Mouse (Mus musculus) intestine, embryonic 14.5 days (tissue): Measurements from ENCODE around the gene Mrpl30. TPM values are rescaled to one million over a fixed set of nuclear protein-coding genes. Genes with fewer than 3 reads are reported as not detected.

Source experiments
- ATAC-seq: fragments of 200-750 bp; cut with Nextera tagmentation; replicated peaks from 2 replicates; pipeline ENCODE4 v1.8.0; 2017; ENCODE audit warnings: low read depth, moderate number of reproducible peaks, moderate TSS enrichment, moderate library complexity; ENCODE audit not compliant: low FRiP score, low TSS enrichment
- DNase-seq: peaks from one replicate; pipeline ENCODE4 v3.0.0-alpha.2; 2018; ENCODE audit warnings: low spot score
- H3K27ac ChIP-seq: fragments of 300-500 bp; sonication (generic); 2 replicates; pipeline ENCODE4 v1.5.1; 2014; ENCODE audit warnings: low read depth, mild to moderate bottlenecking, control low read depth
- H3K27me3 ChIP-seq: fragments of 300-500 bp; sonication (generic); replicated peaks from 2 replicates; pipeline ENCODE4 v1.6.1; 2014; ENCODE audit warnings: low read length, control low read depth; ENCODE audit not compliant: control insufficient read depth, insufficient read depth
- H3K36me3 ChIP-seq: fragments of 300-500 bp; sonication (generic); 2 replicates; pipeline ENCODE4 v1.6.1; 2014; ENCODE audit warnings: low read length, control low read depth; ENCODE audit not compliant: control insufficient read depth, insufficient read depth
- H3K4me1 ChIP-seq: fragments of 300-500 bp; sonication (generic); replicated peaks from 2 replicates; pipeline ENCODE4 v1.6.1; 2014; ENCODE audit warnings: low read length, control low read depth, mixed read lengths; ENCODE audit not compliant: control insufficient read depth, insufficient read depth
- H3K4me2 ChIP-seq: fragments of 300-500 bp; sonication (generic); 2 replicates; pipeline ENCODE4 v1.6.1; 2014; ENCODE audit warnings: low read length
- H3K4me3 ChIP-seq: fragments of 300-500 bp; sonication (generic); 2 replicates; pipeline ENCODE4 v1.5.1; 2014; ENCODE audit warnings: low read depth, low read length, control low read depth, mixed read lengths
- H3K9ac ChIP-seq: fragments of 300-500 bp; sonication (generic); 2 replicates; pipeline ENCODE4 v1.6.1; 2014; ENCODE audit warnings: mild to moderate bottlenecking, low read length
- H3K9me3 ChIP-seq: fragments of 300-500 bp; sonication (generic); 2 replicates; pipeline ENCODE4 v1.6.1; 2016; ENCODE audit warnings: low read length, control low read depth; ENCODE audit not compliant: control insufficient read depth
- WGBS: fragments of 180-500 bp; shearing (Covaris S2); extraction: QIAGEN DNeasy Blood & Tissue Kit; methylation state at CpG from one replicate; pipeline ENCODE4 v1.1.7; 2014; 5-methylcytosine and 5-hydroxymethylcytosine counted together
- polyA plus RNA-seq: library from polyadenylated mRNA; unstranded; fragments of >200 nt; fragmentation: Nextera tagmentation; extraction: Ambion mirVana; gene quantifications from 2 replicates; pipeline ENCODE4 v1.2.1, GENCODE M21; 2014

Gene Mrpl30
- polyA plus RNA-seq, 1 experiment from 2014 or later = 295 TPM

DNA sequence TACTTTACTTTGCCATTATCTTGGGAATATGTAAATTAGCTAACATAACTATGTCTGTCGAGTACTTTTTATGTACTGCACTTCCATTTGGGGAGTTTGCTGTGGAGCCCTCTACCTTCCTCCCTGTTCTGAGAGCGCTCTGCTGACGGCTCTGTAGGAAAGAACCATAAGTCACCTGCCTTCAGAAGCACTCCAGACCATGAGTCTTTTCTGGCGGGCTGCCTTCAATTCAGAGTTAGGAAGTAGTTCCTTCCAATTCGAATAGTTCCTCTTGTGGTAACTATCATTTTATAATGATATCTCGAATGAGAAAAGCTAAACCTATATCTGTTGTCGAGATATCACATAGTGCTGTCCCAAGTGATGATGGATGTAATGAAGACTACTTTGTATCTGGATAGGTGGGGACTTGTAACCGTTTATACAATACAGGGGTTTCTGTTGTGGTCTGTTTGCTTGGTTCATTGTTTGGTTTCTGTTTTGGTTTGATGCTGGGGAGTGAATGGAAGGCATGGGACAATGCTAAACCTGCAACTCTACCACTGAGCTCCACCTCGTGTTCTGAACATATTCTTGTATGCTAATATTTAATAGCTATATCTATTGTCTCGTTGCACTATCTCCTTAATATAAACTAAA lies 22.5 kb upstream of the Mrpl30 start:
- H3K9me3 ChIP-seq = no peaks in the 10 kb centered on the region
- H3K27me3 ChIP-seq = no peaks in the 10 kb centered on the region
- no peak overlapping the region for H3K4me2 ChIP-seq
- no peak for DNase-seq
- H3K9ac ChIP-seq = no peak overlapping the region
- WGBS = 72% methylated on average over 10 of the region's 10 CpGs
- no peak overlapping the region for H3K4me3 ChIP-seq
- ATAC-seq = no peak
- peaks cover 2% of the 10 kb centered on the region; the same call in 1 of the 2 replicates for H3K4me1 ChIP-seq
- H3K27ac ChIP-seq = no peak overlapping the region
- no peaks in the 10 kb centered on the region for H3K36me3 ChIP-seq

DNA sequence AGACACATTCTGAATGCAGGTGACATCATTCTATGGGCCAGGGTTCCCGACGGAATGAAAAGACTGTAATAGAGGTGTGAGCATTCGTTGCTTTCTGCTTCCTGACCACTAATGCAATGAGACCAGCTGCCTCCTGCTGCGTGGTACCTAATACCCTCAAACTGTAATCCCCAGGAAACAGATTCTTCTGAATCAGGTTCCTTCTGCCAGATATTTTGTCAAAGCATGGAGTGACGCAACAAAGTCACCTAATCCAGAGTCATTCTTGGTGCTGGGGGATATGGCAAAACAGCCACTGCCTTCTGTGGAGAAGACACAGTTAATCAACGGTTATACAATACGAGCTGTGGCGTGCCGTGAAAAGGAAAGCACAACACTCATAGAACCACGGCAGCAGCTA lies 21.6 kb upstream of the Mrpl30 start:
- no peak overlapping the region for H3K27ac ChIP-seq
- no peak for DNase-seq

DNA sequence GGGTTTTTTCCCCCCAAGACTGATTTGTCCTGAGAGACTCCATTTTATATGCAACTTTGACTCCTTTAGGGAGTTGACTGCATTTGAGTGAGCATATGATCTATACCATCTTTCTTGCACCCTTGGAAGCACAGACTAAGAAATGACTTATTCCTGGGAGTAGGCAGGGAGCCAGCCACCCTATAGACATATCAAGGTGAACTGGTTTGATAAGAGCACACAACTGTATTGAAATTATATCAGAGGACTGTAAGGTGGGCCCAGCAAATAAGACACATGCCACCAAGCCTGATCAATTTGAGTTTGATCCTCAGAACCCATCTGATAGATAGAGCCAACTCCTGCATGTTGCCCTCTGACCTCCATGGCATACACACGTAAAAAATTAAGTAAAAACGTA lies 20.9 kb upstream of the Mrpl30 start:
- H3K27me3 ChIP-seq = no peaks in the 10 kb centered on the region

More for the DNA sequence above, 21.6 kb upstream of the Mrpl30 start:
- peaks cover 5% of the 10 kb centered on the region; the same call in 1 of the 2 replicates for H3K4me1 ChIP-seq
- no peaks in the 10 kb centered on the region for H3K27me3 ChIP-seq
- H3K9ac ChIP-seq = no peak overlapping the region
- H3K36me3 ChIP-seq = no peaks in the 10 kb centered on the region
- no peaks in the 10 kb centered on the region for H3K9me3 ChIP-seq
- 66% methylated on average over 10 of the region's 10 CpGs for WGBS
- no peak for ATAC-seq
- no peak overlapping the region for H3K4me2 ChIP-seq
- H3K4me3 ChIP-seq = no peak overlapping the region

DNA sequence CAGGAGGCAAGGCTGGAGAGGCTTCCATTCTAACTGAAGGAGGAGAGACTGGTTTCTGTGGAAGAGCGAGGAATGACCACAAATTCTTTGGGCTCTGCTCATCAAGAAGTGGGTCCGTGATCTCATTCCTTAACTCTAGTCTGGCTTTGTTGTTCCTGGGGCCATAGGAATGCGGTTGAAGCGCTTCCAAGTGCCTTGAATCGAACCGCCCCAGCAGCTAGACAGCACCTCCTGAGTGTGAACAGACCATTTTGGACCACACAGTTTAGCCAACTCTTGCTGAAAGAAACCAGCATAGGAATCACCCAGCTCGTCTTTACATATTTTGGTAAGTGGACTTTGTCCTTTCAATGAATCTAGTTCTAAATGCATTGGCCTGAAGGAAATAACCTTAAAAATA lies 18.6 kb upstream of the Mrpl30 start, which contains the start of gene Lipt1:
Gene Lipt1 (plus strand): TSS at position 35 of the 400 bp plus-strand sequence.
- Histone ChIP-seq H3K4me3 (peak within 1 kb of the TSS; percentile 56), H3K27me3 (no peaks in the 10 kb centered on the region), H3K4me2 (peak within 1 kb of the TSS; percentile 64), H3K36me3 (peaks cover 17% of the 10 kb centered on the region), H3K4me1 (peaks cover 5% of the 10 kb centered on the region; the same call in 1 of the 2 replicates), H3K9ac (peak within 1 kb of the TSS; percentile 39), H3K9me3 (peaks cover 7% of the 10 kb centered on the region; the same call in 1 of the 2 replicates), H3K27ac (peak within 1 kb of the TSS; percentile 49; the same call in 1 of the 2 replicates)
- ATAC-seq = peak; percentile 79
- peak; percentile 68 for DNase-seq
- 7% methylated on average over 7 of the region's 7 CpGs for WGBS

More for the DNA sequence above, 20.9 kb upstream of the Mrpl30 start:
- no peak for DNase-seq
- Histone ChIP-seq H3K4me3 (no peak overlapping the region), H3K9ac (no peak overlapping the region), H3K27ac (no peak overlapping the region), H3K4me1 (peaks cover 5% of the 10 kb centered on the region; the same call in 1 of the 2 replicates), H3K36me3 (no peaks in the 10 kb centered on the region), H3K9me3 (no peaks in the 10 kb centered on the region), H3K4me2 (no peak overlapping the region)
- ATAC-seq = no peak
- 70% methylated on average over 2 of the region's 2 CpGs for WGBS

DNA sequence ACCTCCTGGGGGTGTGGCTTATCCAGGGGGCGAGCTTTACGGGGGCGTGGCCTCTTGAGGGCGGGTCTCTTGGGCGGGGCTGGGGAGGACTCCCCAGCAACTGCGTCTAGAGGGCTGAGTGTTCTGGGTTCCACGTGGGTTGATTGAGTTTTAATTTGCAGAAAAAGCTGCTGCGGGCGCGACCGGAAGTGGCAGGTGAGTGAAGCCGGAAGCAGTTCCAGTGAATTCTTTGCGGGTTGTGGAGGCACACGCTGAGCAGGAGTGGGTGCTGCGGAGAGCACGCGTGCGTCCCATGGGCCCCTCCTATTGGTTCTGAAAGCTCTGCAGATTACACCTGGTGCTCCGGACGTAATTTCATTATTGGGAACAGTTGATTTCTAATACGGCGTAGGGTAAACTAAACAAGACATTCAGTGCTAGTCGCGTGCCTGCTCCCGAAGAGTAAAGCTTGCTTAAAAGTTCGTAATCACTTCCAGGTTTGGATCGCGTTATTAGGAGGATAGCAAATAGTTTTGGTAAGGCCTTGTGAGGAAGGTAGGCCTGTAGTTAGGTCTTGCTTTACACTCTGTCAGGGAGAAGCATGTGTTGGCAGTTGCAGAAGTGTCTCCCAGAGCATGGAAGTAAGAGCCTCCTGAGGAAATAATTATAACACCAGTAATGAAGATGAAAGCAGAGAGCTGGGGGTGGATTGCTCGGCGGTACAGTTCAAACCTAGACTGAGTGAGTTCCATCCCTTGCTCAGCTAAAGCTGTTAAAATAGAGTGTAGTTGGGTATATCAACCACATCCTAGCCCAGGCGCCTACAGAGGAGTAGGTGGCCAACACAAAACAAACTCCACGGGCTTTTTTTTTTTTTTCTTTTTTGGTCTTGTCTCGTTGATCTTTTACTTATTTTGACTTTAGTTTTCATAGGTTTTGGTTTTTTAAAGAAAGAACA lies 17.9 kb upstream of the Mrpl30 start:
- Histone ChIP-seq H3K36me3 (peaks cover 24% of the 10 kb centered on the region), H3K9me3 (peaks cover 7% of the 10 kb centered on the region; the same call in 1 of the 2 replicates), H3K4me3 (peak overlapping the region; percentile 56), H3K27me3 (no peaks in the 10 kb centered on the region), H3K9ac (peak overlapping the region; percentile 39), H3K27ac (peak overlapping the region; percentile 49; the same call in 1 of the 2 replicates), H3K4me2 (peak overlapping the region; percentile 64), H3K4me1 (peaks cover 5% of the 10 kb centered on the region; the same call in 1 of the 2 replicates)
- ATAC-seq = peak; percentile 92
- 5% methylated on average over 33 of the region's 33 CpGs for WGBS
- DNase-seq = peak; percentile 88

DNA sequence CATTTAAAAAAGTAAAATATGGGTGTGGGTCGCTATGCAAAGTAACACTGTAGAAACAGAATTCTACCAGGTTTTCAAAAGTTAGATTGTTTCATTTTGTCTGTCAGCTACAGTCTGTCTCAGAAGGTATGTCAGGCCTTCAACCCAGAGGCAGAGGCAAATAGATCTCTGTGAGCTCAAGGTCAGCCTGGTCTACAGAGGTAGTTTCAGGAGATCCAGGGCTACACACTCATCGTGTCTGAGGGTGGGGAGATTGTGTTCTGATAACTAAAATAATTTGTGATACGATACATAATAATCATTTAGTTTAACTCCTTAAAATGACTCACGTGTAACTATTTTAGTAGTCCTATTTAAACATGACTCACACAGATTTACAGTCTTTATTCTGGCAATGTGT lies 17.1 kb upstream of the Mrpl30 start:
- Histone ChIP-seq H3K4me3 (peak overlapping the region; percentile 56; the same call in 1 of the 2 replicates), H3K4me1 (peaks cover 5% of the 10 kb centered on the region; the same call in 1 of the 2 replicates), H3K36me3 (peaks cover 31% of the 10 kb centered on the region), H3K4me2 (peak overlapping the region; percentile 64), H3K27me3 (no peaks in the 10 kb centered on the region), H3K9ac (no peak overlapping the region), H3K9me3 (peaks cover 7% of the 10 kb centered on the region; the same call in 1 of the 2 replicates), H3K27ac (no peak overlapping the region)
- WGBS = 82% methylated on average over 4 of the region's 4 CpGs
- ATAC-seq (no peak), DNase-seq (no peak)

DNA sequence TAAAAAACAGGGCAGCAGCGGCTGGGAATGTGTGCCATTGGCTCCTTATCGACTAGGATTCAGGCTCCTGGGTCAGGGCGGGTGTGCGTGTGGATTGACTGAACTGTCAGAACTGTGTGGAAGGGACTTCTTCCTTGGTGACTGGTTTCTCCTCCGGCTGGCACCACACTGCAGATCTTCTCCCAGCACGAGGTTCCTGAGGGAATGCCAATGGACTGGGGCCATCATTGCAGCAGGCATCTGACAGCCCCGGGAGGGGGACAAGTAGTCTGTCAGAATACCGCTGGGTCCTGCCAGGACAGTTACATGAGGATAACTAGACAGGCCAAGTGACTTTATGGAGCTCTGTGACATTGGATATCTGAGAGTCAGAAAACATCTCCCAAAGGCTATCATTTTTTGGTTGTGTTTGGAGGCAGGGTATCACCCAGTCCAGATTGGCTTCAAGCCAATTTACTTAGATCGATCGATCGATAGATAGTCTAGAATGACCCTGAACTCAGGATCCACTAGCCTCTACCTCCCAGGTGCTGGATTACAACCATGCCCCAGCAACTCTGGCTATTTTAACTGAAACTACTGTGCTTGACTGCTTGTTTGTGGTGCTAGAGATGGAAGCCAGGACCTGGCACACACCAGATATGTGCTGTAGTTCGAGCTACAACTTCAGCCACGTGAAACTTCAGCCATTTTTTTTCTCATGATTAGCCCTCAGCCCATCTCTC lies 12.4 kb upstream of the Mrpl30 start:
- Histone ChIP-seq H3K4me1 (0 out of 2 replicates have a peak, but pooled peaks cover 2% of the 10 kb centered on the region), H3K4me2 (no peak overlapping the region), H3K27me3 (no peaks in the 10 kb centered on the region), H3K4me3 (no peak overlapping the region), H3K9me3 (peaks cover 7% of the 10 kb centered on the region; the same call in 1 of the 2 replicates), H3K9ac (no peak overlapping the region), H3K27ac (no peak overlapping the region), H3K36me3 (peaks cover 72% of the 10 kb centered on the region)
- ATAC-seq (no peak), DNase-seq (no peak)
- 94% methylated on average over 13 of the region's 13 CpGs for WGBS

DNA sequence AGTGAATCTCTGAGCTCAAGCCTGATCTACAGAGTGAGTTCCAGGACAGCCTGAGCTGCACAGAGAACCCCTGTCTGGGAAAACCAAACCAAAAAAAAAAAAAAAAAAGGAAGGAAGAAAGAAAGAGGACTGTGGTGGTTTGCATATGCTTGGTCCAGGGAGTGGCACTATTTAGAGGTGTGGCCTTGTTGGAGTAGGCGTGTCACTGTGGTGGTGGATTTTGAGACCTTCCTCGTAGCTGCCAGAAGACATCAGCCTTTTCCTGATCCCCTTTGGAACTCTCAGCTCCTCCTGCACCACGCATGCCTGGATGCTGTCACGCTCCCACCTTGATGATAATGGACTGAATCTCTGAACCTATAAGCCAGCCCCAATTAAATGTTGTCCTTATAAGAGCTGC lies 6.9 kb upstream of the Mrpl30 start:
- ATAC-seq = no peak
- no peak overlapping the region for H3K4me3 ChIP-seq
- DNase-seq = no peak
- WGBS = 93% methylated on average over 4 of the region's 4 CpGs
- H3K27me3 ChIP-seq = no peaks in the 10 kb centered on the region
- no peaks in the 10 kb centered on the region for H3K9me3 ChIP-seq
- peaks cover 51% of the 10 kb centered on the region for H3K36me3 ChIP-seq
- no peaks in the 10 kb centered on the region for H3K4me1 ChIP-seq
- H3K27ac ChIP-seq = no peak overlapping the region
- no peak overlapping the region for H3K9ac ChIP-seq
- no peak overlapping the region for H3K4me2 ChIP-seq
